Mouse (Mus musculus): ENCODE results near the gene Gemin8.

Gene Gemin8

GRCm38 (mm10) chrX:166230515-166231267, 60.4 kb downstream of the Gemin8 start:
- no peak for DNase-seq

- DNase-seq, result no peak
These were observed 65.9 kb downstream of the Gemin8 start for GRCm38 (mm10) chrX:166236131-166236530.

- peak in 1 of 2 experiments; percentile 9 for DNase-seq
These were observed 68.7 kb downstream of the Gemin8 start, which contains the start of gene Gpm6b for GRCm38 (mm10) chrX:166238831-166239460. Gpm6b (plus strand) TSS chrX:166238911.

- DNase-seq, result no peak
These were observed 69.3 kb downstream of the Gemin8 start for GRCm38 (mm10) chrX:166239520-166239919.

Measured in thymus, postnatal 36 days (tissue).